8 mouse cellular contexts compared by ENCODE assay signal in genomic region chr5:32611341-32611961, GRCm38 (mm10). TPM values are rescaled to one million over a fixed set of nuclear protein-coding genes. Genes with fewer than 3 reads are reported as not detected.
DNase-seq lines count a peak whose midpoint lies in the region; ATAC-seq and TF ChIP-seq lines count a peak whose summit lies in the region.

No protein-coding gene starts in this region.

- H3K4me2 ChIP-seq in heart, embryonic 16.5 days (ENCODE audit: low read depth, low read length) = peak overlapping the region; percentile 84
- H3K4me2 ChIP-seq in midbrain, embryonic 15.5 days = peak overlapping the region; percentile 81

- TF ChIP-seq EP300 in ES-Bruce4 (IDR thresholded peaks at IDR 0.05; ENCODE audit: insufficient read depth, low read depth, low read length) = no peak

- no peaks in the 10 kb centered on the region for H3K4me1 ChIP-seq in ES-Bruce4 (ENCODE audit: control insufficient read depth, insufficient read depth, low read length)
- peaks cover 17% of the 10 kb centered on the region for H3K4me1 ChIP-seq in embryonic facial prominence, embryonic 10.5 days
- peaks cover 21% of the 10 kb centered on the region for H3K4me1 ChIP-seq in heart, embryonic 16.5 days (ENCODE audit: control insufficient read depth, insufficient read depth, low read length)
- peaks cover 18% of the 10 kb centered on the region; the same call in 1 of the 2 replicates for H3K4me1 ChIP-seq in midbrain, embryonic 15.5 days

- no peaks in the 10 kb centered on the region for H3K36me3 ChIP-seq in ES-Bruce4 (ENCODE audit: control insufficient read depth, insufficient read depth, low read length, poor library complexity, severe bottlenecking)
- H3K36me3 ChIP-seq in embryonic facial prominence, embryonic 10.5 days (replicated peaks) = no peaks in the 10 kb centered on the region
- H3K36me3 ChIP-seq in heart, embryonic 16.5 days (ENCODE audit: control insufficient read depth, insufficient read depth) = no peaks in the 10 kb centered on the region
- no peaks in the 10 kb centered on the region for H3K36me3 ChIP-seq in midbrain, embryonic 15.5 days (replicated peaks)

- ATAC-seq in heart, embryonic 16.5 days (replicated peaks; ENCODE audit: extremely low read depth, insufficient read depth, low FRiP score) = peak; percentile 60
- ATAC-seq in midbrain, embryonic 15.5 days (replicated peaks) = peak; percentile 86; the same call in 1 of the 2 replicates

- no peaks in the 10 kb centered on the region for H3K27me3 ChIP-seq in ES-Bruce4 (ENCODE audit: control insufficient read depth, insufficient read depth, low read length, poor library complexity, severe bottlenecking)
- no peaks in the 10 kb centered on the region for H3K27me3 ChIP-seq in embryonic facial prominence, embryonic 10.5 days (replicated peaks; ENCODE audit: low read depth, poor library complexity, severe bottlenecking)
- no peaks in the 10 kb centered on the region for H3K27me3 ChIP-seq in heart, embryonic 16.5 days (ENCODE audit: control insufficient read depth, insufficient read depth, low read length)
- H3K27me3 ChIP-seq in midbrain, embryonic 15.5 days (replicated peaks) = no peaks in the 10 kb centered on the region

- H3K4me3 ChIP-seq in ES-Bruce4 (ENCODE audit: low read depth, low read length) = peak overlapping the region; percentile 95
- peak overlapping the region; percentile 76 for H3K4me3 ChIP-seq in embryonic facial prominence, embryonic 10.5 days
- peak overlapping the region; percentile 99 for H3K4me3 ChIP-seq in heart, embryonic 16.5 days (ENCODE audit: low read length)
- H3K4me3 ChIP-seq in midbrain, embryonic 15.5 days = peak overlapping the region; percentile 74

- TF ChIP-seq POLR2A in ES-Bruce4 (IDR thresholded peaks at IDR 0.05; ENCODE audit: insufficient read depth, low read length) = no peak

- DNase-seq in heart, adult 18-20 months = peak; percentile 49 to 76
- DNase-seq in heart, postnatal 25 days (ENCODE audit: low spot score) = no peak
- DNase-seq in embryonic facial prominence, embryonic 10.5 days (ENCODE audit: low spot score) = no peak
- peak; percentile 46 for DNase-seq in liver
- DNase-seq in thymus, postnatal 4 days = peak; percentile 43

- intact Hi-C loops in heart, postnatal 25 days (cut with DNase I) = loop anchor here (1.0 kb wide), 1 partner anchor 17 kb away; no protein-coding TSS in a partner anchor

- WGBS in embryonic facial prominence, embryonic 10.5 days = under 1% methylated on average over 54 of the region's 54 CpGs
- WGBS in heart, embryonic 16.5 days = under 1% methylated on average over 54 of the region's 54 CpGs
- under 1% methylated on average over 54 of the region's 54 CpGs for WGBS in midbrain, embryonic 15.5 days

- H3K9ac ChIP-seq in ES-Bruce4 (ENCODE audit: low read depth, poor library complexity, severe bottlenecking) = peak overlapping the region; percentile 85
- H3K9ac ChIP-seq in heart, embryonic 16.5 days (ENCODE audit: low read length) = peak overlapping the region; percentile 96
- peak overlapping the region; percentile 88 for H3K9ac ChIP-seq in midbrain, embryonic 15.5 days

- peak overlapping the region; percentile 1; the same call in 1 of the 2 replicates for H3K27ac ChIP-seq in ES-Bruce4 (ENCODE audit: insufficient read depth, low read length)
- H3K27ac ChIP-seq in embryonic facial prominence, embryonic 10.5 days (replicated peaks) = peak overlapping the region; percentile 97
- H3K27ac ChIP-seq in heart, embryonic 16.5 days (ENCODE audit: low read length) = peak overlapping the region; percentile 95
- H3K27ac ChIP-seq in midbrain, embryonic 15.5 days = peak overlapping the region; percentile 91

- H3K9me3 ChIP-seq in ES-Bruce4 (replicated peaks; ENCODE audit: control insufficient read depth, insufficient read depth, low read length, poor library complexity, severe bottlenecking) = no peaks in the 10 kb centered on the region
- H3K9me3 ChIP-seq in embryonic facial prominence, embryonic 10.5 days = no peaks in the 10 kb centered on the region
- no peaks in the 10 kb centered on the region for H3K9me3 ChIP-seq in heart, embryonic 16.5 days (replicated peaks; ENCODE audit: control insufficient read depth, low read length)
- H3K9me3 ChIP-seq in midbrain, embryonic 15.5 days = no peaks in the 10 kb centered on the region

- no peak for TF ChIP-seq CTCF in ES-Bruce4 (IDR thresholded peaks at IDR 0.05; ENCODE audit: low read depth, low read length)

RNA-seq across cellular contexts. Expression of gene Yes1, which starts 0.5 kb away (rescaled TPM):
- 10 to 100 TPM; 12.8 to 14.8 TPM for total RNA-seq in heart, adult 18-20 months (2021)
- 10 to 100 TPM; 21.0 to 22.6 TPM for total RNA-seq in heart, postnatal 25 days (2021)
- 59.5 and 65.5 TPM in 2 replicates for polyA plus RNA-seq in ES-Bruce4 (2011; ENCODE audit: insufficient read depth, insufficient read length, low read depth, missing spikeins)
- polyA plus RNA-seq in embryonic facial prominence, embryonic 10.5 days (2016; fragmentation: Nextera tagmentation; extraction: Ambion mirVana) = 29.3 and 30.6 TPM in 2 replicates
- polyA plus RNA-seq in heart, embryonic 16.5 days (2015; fragmentation: Nextera tagmentation; extraction: Ambion mirVana) = 22.9 and 23.9 TPM in 2 replicates
- 19.7 and 20.3 TPM in 2 replicates for polyA plus RNA-seq in midbrain, embryonic 15.5 days (2015; fragmentation: Nextera tagmentation; extraction: Ambion mirVana)

Comparison
In these comparisons a context has a peak if more than half of its experiments do, and no peak if none do; other contexts are left out.
1. DNase-seq: peak in heart, adult 18-20 months (2 of 2), liver (single experiment) and thymus, postnatal 4 days (single experiment); none in heart, postnatal 25 days (single experiment) and embryonic facial prominence, embryonic 10.5 days (single experiment).
2. H3K27ac ChIP-seq: peak in every context shown above with its lines; median percentile 97 in embryonic facial prominence, embryonic 10.5 days; 95 in heart, embryonic 16.5 days; 91 in midbrain, embryonic 15.5 days; 1 in ES-Bruce4.
3. Peak in every context shown above with its lines, with median percentiles within 50 percentile points of each other: H3K4me3 ChIP-seq and H3K9ac ChIP-seq.